Mouse (Mus musculus) gastrocnemius, postnatal 25 days (tissue): ENCODE data around the gene Gm9821. TPM values are rescaled to one million over a fixed set of nuclear protein-coding genes. Genes with fewer than 3 reads are reported as not detected.

Experiments used
- DNase-seq: peaks from one replicate; pipeline ENCODE4 v3.0.0; 2022
- microRNA-seq, 2 experiments: library from miRNA; unstranded; fragments of <30 nt; microRNA quantifications; one replicate each; pipeline ENCODE4 v1.2.0; 2021; ENCODE audit warnings: borderline replicate concordance in 2 of 2
- total RNA-seq, 2 experiments: library from RNA; stranded (reverse); gene quantifications; 1 replicate in 1 of 2; 2 replicates in 1 of 2; pipeline ENCODE4 v1.2.3; 2021

Gm9821 gene
- total RNA-seq, 2 experiments from 2014 or later: not detected

GRCm38 (mm10) chr2:91971231-91972097 is 26.0 kb downstream of the Gm9821 start:
- peak; percentile 77 for DNase-seq

- DNase-seq: no peak
Observed at GRCm38 (mm10) chr2:91972121-91972566, 26.6 kb downstream of the Gm9821 start.

GRCm38 (mm10) chr2:91973416-91974135 is 28.1 kb downstream of the Gm9821 start:
- DNase-seq: no peak

- no peak for DNase-seq
Observed at GRCm38 (mm10) chr2:91975581-91976541, 30.4 kb downstream of the Gm9821 start, which contains the start of gene Dgkz. Dgkz (minus strand) TSS chr2:91975864.

- DNase-seq: no peak
Observed at GRCm38 (mm10) chr2:91977960-91978359, 32.5 kb downstream of the Gm9821 start.

GRCm38 (mm10) chr2:91978547-91978946 is 33.0 kb downstream of the Gm9821 start:
- DNase-seq: no peak

GRCm38 (mm10) chr2:91980245-91980644 is 34.7 kb downstream of the Gm9821 start:
- no peak for DNase-seq

- no peak for DNase-seq
Observed at GRCm38 (mm10) chr2:91980830-91981229, 35.3 kb downstream of the Gm9821 start.

- DNase-seq: peak; percentile 63
Observed at GRCm38 (mm10) chr2:91984439-91984838, 38.9 kb downstream of the Gm9821 start.

- DNase-seq: no peak
Observed at GRCm38 (mm10) chr2:91984906-91985525, 39.5 kb downstream of the Gm9821 start.

GRCm38 (mm10) chr2:91986071-91986470 is 40.6 kb downstream of the Gm9821 start:
- no peak for DNase-seq

GRCm38 (mm10) chr2:91987542-91987941 is 42.0 kb downstream of the Gm9821 start:
- DNase-seq: peak; percentile 55

- DNase-seq: no peak
Observed at GRCm38 (mm10) chr2:91989750-91990149, 44.2 kb downstream of the Gm9821 start.

GRCm38 (mm10) chr2:91993409-91993808 is 47.9 kb downstream of the Gm9821 start:
- no peak for DNase-seq

GRCm38 (mm10) chr2:91996006-91996405 is 50.5 kb downstream of the Gm9821 start:
- DNase-seq: no peak

Small RNA genes lying within 50 kb of the gene (microRNA-seq; reads per million reads assigned to microRNA genes)
- 0 to 0.74 reads per million in 2 experiments for gene Mir6999

Other genes starting within 250 kb of the Gm9821 start
- 10 to 100 TPM; 23.4 to 24.4 TPM for gene Atg13, start 235.1 kb upstream of the Gm9821 start, total RNA-seq
- gene Harbi1, start 234.9 kb upstream of the Gm9821 start, total RNA-seq: 1 to 10 TPM; 3.4 TPM
- gene Ambra1, start 215.6 kb upstream of the Gm9821 start, total RNA-seq: 10 to 100 TPM; 12.6 to 13.0 TPM
- gene Chrm4, start 18.5 kb upstream of the Gm9821 start, total RNA-seq: not detected
- gene Mdk, start 13.4 kb upstream of the Gm9821 start, total RNA-seq: 1 to 10 TPM; 3.3 to 3.4 TPM
- 10 to 100 TPM; 32.3 to 34.8 TPM for gene Dgkz, start 30.2 kb downstream of the Gm9821 start, total RNA-seq
- 10 to 100 TPM in 1 of 2 experiments, 1 to 10 TPM in 1; 8.0 to 10.3 TPM for gene Creb3l1, start 78.8 kb downstream of the Gm9821 start, total RNA-seq
- gene Phf21a, start 147.4 kb downstream of the Gm9821 start, total RNA-seq: 10 to 100 TPM; 20.2 to 21.1 TPM